Mouse (Mus musculus) layer of hippocampus, adult 18-20 months (tissue): ENCODE data around the gene Nono. TPM values are rescaled to one million over a fixed set of nuclear protein-coding genes. Genes with fewer than 3 reads are reported as not detected.

Source experiments
- DNase-seq, 2 experiments: peaks; one replicate each; pipeline ENCODE4 v3.0.0; 2022; ENCODE audit warnings: low spot score in 2 of 2
- total RNA-seq, 2 experiments: library from RNA; stranded (reverse); gene quantifications; 2 replicates each; pipeline ENCODE4 v1.2.3; 2021

Nono gene
- total RNA-seq, 2 experiments from 2014 or later, result 124 to 147 TPM

DNA sequence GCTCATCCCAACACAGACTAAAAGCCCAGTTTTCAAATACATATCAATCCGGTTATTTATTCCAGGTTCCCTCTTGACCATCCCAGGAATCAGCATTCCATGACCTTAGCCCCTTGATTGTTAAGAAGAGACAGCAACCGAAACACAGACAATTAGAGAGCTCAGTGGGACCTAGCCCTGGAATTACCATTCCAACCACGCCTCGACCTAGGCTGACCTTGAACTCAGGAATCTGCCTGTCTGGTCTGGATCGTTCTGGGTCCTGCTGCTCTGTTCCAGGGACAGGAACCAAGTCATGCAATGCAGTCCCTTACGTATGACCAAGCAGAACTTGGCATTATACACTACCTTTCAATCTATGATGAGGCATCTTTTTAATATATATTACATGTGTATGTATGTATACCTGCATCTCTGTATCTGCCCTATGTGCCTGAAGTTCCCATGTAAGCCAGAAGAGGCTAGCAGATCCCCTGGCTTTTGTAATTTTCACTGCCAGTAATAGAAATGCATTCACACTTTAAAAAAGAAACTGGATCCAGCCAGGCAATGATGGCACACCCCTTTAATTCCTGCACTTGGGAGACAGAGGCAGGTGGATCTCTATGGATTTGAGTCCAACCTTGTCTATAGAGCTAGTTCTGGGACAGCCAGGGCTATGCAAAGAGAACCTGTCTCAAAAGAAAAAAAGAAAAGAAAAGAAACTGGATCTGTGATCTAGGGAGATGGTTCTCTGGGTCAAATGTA lies 52.7 kb downstream of the Nono start:
- DNase-seq, result no peak

DNA sequence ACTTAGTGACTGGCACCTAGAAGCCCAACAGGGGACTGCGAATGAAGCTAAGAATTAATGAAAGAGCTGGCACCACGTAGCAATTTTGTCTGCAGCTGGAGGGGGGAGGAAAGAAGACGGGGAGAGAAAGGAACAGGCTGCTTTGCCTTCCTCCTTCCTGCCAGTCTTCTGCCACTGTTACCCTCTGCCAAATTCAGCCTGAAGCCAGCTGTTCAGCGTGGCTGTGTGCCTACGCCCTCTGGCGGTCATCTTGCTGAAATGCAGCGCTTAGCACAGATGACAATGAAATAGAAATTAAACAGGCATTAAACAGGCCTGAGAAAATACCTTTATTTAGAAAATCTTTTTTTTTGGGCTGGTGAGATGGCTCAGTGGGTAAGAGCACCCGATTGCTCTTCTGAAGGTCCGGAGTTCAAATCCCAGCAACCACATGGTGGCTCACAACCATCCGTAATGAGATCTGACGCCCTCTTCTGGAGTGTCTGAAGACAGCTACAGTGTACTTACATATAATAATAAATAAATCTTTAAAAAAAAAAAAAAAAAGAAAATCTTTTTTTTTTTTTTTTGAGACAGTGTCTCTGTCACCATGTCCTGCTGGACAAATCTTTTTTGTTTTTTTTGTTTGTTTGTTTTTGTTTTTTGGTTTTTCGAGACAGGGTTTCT lies 57.5 kb downstream of the Nono start:
- peak; percentile 50 to 67 for DNase-seq

Other genes starting within 250 kb of the Nono start
- 10 to 100 TPM; 91.6 to 93.0 TPM for gene Snx12, start 206.8 kb upstream of the Nono start, total RNA-seq
- gene Foxo4, start 174.8 kb upstream of the Nono start, total RNA-seq, result 10 to 100 TPM; 23.3 to 25.3 TPM
- not detected for gene Gm614, start 165.3 kb upstream of the Nono start, total RNA-seq
- under 1 TPM; 0.74 to 0.79 TPM for gene Il2rg, start 161.1 kb upstream of the Nono start, total RNA-seq
- not detected for gene Gm20489, start 160.3 kb upstream of the Nono start, total RNA-seq
- 10 to 100 TPM; 21.6 to 27.6 TPM for gene Med12, start 155.3 kb upstream of the Nono start, total RNA-seq
- 100 to 1,000 TPM; 168 to 183 TPM for gene Nlgn3, start 130.2 kb upstream of the Nono start, total RNA-seq
- 10 to 100 TPM; 13.9 to 14.4 TPM for gene Gjb1, start 52.9 kb upstream of the Nono start, total RNA-seq
- gene Zmym3, start 8.5 kb upstream of the Nono start, total RNA-seq, result 100 to 1,000 TPM; 159 to 174 TPM
- gene Itgb1bp2, start 19.8 kb downstream of the Nono start, total RNA-seq, result 1 to 10 TPM in 1 of 2 experiments, not detected in 1; 1.1 TPM
- 10 to 100 TPM; 49.9 to 50.9 TPM for gene Taf1, start 103.4 kb downstream of the Nono start, total RNA-seq
- 100 to 1,000 TPM; 195 to 213 TPM for gene Ogt, start 210.7 kb downstream of the Nono start, total RNA-seq